Mouse (Mus musculus) fat pad, adult 2 months (tissue): Measurements from ENCODE around the gene Nsg2.

Experiments
- DNase-seq: peaks from one replicate; pipeline ENCODE4 v3.0.0-alpha.2; 2011; ENCODE audit warnings: low read depth, low spot score; ENCODE audit errors: extremely low read depth

Nsg2 gene

GRCm38 (mm10) chr11:32075163-32075562, 74.9 kb downstream of the Nsg2 start:
- DNase-seq = no peak

- DNase-seq = no peak
These were observed 83.2 kb downstream of the Nsg2 start for GRCm38 (mm10) chr11:32083462-32083861.

- DNase-seq = no peak
These were observed 86.3 kb downstream of the Nsg2 start for GRCm38 (mm10) chr11:32086525-32086924.

GRCm38 (mm10) chr11:32087376-32087775, 87.1 kb downstream of the Nsg2 start:
- no peak for DNase-seq

GRCm38 (mm10) chr11:32087779-32088442, 87.6 kb downstream of the Nsg2 start:
- DNase-seq = no peak

GRCm38 (mm10) chr11:32095793-32096192, 95.5 kb downstream of the Nsg2 start:
- DNase-seq = no peak

GRCm38 (mm10) chr11:32096346-32096745, 96.1 kb downstream of the Nsg2 start:
- no peak for DNase-seq

GRCm38 (mm10) chr11:32101059-32101632, 100.9 kb downstream of the Nsg2 start:
- DNase-seq = no peak

GRCm38 (mm10) chr11:32102976-32103375, 102.7 kb downstream of the Nsg2 start:
- DNase-seq = no peak

- no peak for DNase-seq
These were observed 104.3 kb downstream of the Nsg2 start for GRCm38 (mm10) chr11:32104406-32105116.

GRCm38 (mm10) chr11:32105750-32106646, 105.7 kb downstream of the Nsg2 start:
- DNase-seq = no peak

GRCm38 (mm10) chr11:32106647-32106985, 106.4 kb downstream of the Nsg2 start:
- DNase-seq = no peak

- DNase-seq = no peak
These were observed 108.2 kb downstream of the Nsg2 start for GRCm38 (mm10) chr11:32108441-32108840.
